Mouse (Mus musculus) liver, adult 2 months (tissue): ENCODE results near the gene Cptp.

Source experiments
- CTCF ChIP-seq: fragments of 200-500 bp; IDR thresholded peaks from 2 replicates; pipeline ENCODE4 v1.5.1; 2011; ENCODE audit warnings: low read depth, low read length, control low read depth
- POLR2A ChIP-seq: fragments of 200-500 bp; IDR thresholded peaks from 2 replicates; pipeline ENCODE4 v1.6.1; 2011; ENCODE audit warnings: low read length, control low read depth; ENCODE audit not compliant: insufficient read depth; ENCODE audit errors: extremely low read depth

DNA sequence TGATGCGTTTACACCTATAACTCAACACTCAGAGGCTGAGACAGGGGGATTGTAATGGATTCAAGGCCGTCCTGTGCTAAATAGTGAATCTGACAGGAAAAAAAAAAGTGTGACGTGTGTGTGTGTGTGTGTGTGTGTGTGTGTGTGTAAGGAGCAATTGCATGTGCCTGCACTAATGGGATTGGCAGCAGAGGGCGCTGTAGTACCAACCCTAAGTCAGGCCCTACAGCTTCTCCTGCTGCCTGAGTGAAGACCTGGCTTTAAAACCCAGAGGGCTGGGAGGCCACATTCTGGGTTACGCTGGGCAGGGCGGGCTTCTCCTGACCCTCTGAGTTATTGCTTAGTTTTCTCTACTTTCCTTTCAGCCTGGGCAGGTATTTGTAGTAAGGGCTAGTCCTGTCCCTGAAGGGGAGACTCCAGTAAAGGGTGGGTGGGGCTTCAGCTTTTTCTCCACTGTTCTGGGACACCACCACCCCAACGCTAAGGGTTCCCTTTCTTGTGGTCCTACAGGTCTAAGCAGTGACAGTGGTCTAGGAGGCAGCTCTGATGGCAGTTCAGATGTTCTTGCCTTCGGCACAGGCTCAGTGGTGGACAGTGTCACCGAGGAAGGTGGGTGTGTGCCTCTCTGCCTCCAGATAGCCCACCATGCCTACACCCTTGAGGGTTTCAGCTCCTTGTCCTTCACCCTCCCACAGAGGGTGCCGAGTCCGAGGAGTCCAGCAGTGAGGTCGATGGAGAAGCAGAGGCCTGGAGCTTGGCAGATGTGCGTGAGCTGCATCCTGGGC is 35.3 kb upstream of the Cptp start:
- peak; percentile 48 for TF ChIP-seq CTCF
- TF ChIP-seq POLR2A: no peak
